Mouse (Mus musculus) Muller cell, postnatal 12 days (primary cell): ENCODE measurements at regions not wholly inside any gene's neighbourhood (a gene's known extent, or its start where the extent isn't known, plus 50 kb on each side); places are given as distances from the start of the nearest gene placed in this dataset.

Source experiments
- DNase-seq: peaks from one replicate; pipeline ENCODE4 v3.0.0-alpha.2; 2015; ENCODE audit errors: inconsistent ontology term

- DNase-seq = peak; percentile 50
Measured at GRCm38 (mm10) chr4:9132982-9133625, 894.3 kb upstream of the Car8 start.

GRCm38 (mm10) chr4:9132356-9132755, 893.5 kb upstream of the Car8 start:
- DNase-seq = no peak

GRCm38 (mm10) chr4:9131610-9132009, 892.8 kb upstream of the Car8 start:
- DNase-seq = no peak

GRCm38 (mm10) chr4:9125236-9125963, 886.6 kb upstream of the Car8 start:
- no peak for DNase-seq

- no peak for DNase-seq
Measured at GRCm38 (mm10) chr4:9124586-9125232, 885.9 kb upstream of the Car8 start.

GRCm38 (mm10) chr4:9124109-9124508, 885.3 kb upstream of the Car8 start:
- no peak for DNase-seq

GRCm38 (mm10) chr4:9123396-9124031, 884.7 kb upstream of the Car8 start:
- no peak for DNase-seq

GRCm38 (mm10) chr4:9122639-9123286, 883.9 kb upstream of the Car8 start:
- no peak for DNase-seq

GRCm38 (mm10) chr4:9116955-9117647, 878.3 kb upstream of the Car8 start:
- no peak for DNase-seq

GRCm38 (mm10) chr4:9115874-9116273, 877.0 kb upstream of the Car8 start:
- no peak for DNase-seq

GRCm38 (mm10) chr4:9113982-9114381, 875.1 kb upstream of the Car8 start:
- DNase-seq = no peak

- DNase-seq = no peak
Measured at GRCm38 (mm10) chr4:9110355-9110754, 871.5 kb upstream of the Car8 start.

- DNase-seq = no peak
Measured at GRCm38 (mm10) chr4:9107295-9107694, 868.5 kb upstream of the Car8 start.

GRCm38 (mm10) chr4:9106778-9107177, 867.9 kb upstream of the Car8 start:
- DNase-seq = no peak

- DNase-seq = no peak
Measured at GRCm38 (mm10) chr4:9104657-9105056, 865.8 kb upstream of the Car8 start.

- DNase-seq = peak; percentile 34
Measured at GRCm38 (mm10) chr4:9103958-9104357, 865.1 kb upstream of the Car8 start.

GRCm38 (mm10) chr4:9096809-9097700, 858.2 kb upstream of the Car8 start:
- DNase-seq = peak; percentile 83

- DNase-seq = no peak
Measured at GRCm38 (mm10) chr4:9096274-9096673, 857.4 kb upstream of the Car8 start.

- DNase-seq = peak; percentile 50
Measured at GRCm38 (mm10) chr4:9095646-9096045, 856.8 kb upstream of the Car8 start.

GRCm38 (mm10) chr4:9094522-9094921, 855.7 kb upstream of the Car8 start:
- DNase-seq = peak; percentile 27
